Mouse (Mus musculus) monocyte, adult 2 months (primary cell): ENCODE results near the gene Lypd6b.

Experiments
- DNase-seq, 2 experiments: peaks; one replicate each; pipeline ENCODE4 v3.0.0; 2022; ENCODE audit warnings: low spot score in 2 of 2, low read depth in 1 of 2

The Lypd6b gene

DNA sequence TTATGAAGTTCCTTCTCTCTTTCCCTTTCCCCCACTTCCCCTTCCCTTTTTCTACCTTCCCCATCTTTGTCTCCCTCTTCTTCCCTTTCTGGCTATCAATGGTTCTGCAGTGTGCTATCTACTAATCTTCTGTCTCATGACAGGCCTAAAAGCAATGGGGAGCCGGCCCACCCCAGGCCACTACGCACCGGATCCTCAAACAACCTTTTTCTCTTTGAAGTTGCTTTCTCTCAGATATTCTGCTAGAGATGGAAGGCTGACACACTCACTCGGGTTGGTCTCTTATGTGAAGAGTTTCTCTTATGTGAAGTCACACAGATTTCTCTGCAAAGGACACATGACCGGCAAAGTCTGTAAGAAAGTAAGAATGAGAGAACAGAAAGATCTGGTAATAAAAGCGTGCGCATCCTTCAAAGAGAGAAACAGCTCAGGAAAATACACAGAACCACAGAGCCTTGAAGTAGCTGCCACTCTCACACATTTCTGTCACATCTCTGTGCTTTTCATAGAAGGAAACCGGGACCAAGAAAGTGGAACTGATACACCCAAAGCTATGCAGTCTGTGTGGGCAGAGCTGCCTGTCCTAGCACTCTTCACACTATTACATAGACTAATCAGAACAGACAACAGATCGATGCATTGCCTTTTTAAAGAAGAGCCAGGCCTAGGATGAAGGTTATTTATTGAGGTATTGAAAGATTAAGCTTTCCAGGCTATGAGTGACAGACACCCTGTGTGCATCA lies 80.8 kb downstream of the Lypd6b start:
- no peak for DNase-seq

- DNase-seq, result no peak
Measured at GRCm38 (mm10) chr2:49869044-49869443, 81.6 kb downstream of the Lypd6b start.

- DNase-seq, result no peak
Measured at GRCm38 (mm10) chr2:49869782-49870514, 82.5 kb downstream of the Lypd6b start.

DNA sequence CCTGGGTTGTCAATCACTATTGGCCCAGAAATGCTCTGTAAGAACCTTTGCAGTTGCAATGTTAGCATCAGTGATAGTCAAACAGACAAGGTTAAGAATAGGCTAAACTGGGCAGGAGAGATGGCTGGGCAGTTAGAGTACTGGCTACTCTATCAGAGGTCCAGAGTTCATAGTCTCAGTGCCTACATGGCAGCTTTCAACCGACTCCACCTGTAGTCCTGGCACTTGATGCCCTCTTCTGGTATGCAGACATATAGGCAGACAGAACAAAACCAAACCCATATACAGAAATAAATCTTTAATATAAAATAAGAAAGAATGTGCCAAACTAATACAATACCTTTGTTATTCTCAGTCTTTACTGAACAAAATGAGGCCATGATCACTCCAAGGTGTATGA lies 83.5 kb downstream of the Lypd6b start:
- DNase-seq, result no peak

- no peak for DNase-seq
Measured at GRCm38 (mm10) chr2:49880507-49880906, 93.0 kb downstream of the Lypd6b start.

DNA sequence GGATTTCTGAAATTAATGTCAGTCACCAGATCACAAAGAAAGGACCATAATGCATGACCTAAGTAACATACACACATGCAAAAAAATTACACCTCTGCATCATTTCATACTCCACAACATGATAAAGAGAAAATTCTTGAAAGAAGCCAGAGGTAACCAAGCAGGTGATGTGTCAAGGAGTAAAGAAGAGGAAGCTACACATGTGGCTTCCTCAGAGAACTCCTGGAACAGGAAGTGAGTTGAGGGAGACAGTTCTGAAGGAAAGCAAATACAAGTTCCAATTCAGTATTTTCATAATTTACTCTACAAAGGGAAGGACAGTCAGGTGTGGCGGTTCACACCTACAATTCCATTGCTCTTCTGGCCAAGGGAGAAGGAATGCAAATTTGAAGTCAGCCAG lies 93.5 kb downstream of the Lypd6b start:
- DNase-seq, result no peak

DNA sequence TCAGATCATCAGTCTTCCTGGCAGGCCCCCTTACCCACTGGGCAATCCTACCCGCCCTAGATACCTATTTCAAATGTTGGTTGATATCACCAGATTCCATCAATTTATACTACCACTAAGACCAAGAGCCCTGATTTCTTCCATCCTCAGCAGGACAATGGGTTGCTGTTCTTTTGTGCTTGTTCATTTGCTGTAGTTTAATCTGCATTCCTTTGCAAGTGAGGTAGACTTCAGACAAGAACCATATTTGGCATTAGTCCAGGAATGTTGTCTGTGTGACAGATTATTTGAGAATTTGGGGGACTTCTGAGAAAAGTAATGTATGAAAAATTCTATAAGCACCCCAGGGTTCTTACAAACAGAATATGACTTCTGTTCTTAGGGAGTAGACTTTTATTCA lies 95.0 kb downstream of the Lypd6b start:
- DNase-seq, result no peak

DNA sequence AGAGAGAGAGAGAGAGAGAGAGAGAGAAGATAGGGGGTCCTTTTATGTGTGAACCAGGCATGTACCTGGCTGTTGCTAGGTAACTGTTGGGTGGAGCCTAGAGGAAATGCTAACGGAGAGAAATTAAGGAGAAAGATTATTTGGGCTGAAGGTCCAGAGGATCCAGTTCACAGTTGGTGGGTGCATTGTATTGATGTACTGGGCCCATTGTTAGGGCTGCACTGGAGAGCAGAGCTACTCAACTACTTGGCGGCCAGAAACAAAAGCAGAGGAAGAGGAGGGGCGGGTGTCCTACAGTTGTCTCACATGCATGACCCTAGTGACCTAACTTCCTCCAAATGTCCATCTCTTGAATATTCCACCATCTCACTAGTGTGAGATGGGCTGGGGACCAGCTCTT lies 96.5 kb downstream of the Lypd6b start:
- DNase-seq, result no peak

DNA sequence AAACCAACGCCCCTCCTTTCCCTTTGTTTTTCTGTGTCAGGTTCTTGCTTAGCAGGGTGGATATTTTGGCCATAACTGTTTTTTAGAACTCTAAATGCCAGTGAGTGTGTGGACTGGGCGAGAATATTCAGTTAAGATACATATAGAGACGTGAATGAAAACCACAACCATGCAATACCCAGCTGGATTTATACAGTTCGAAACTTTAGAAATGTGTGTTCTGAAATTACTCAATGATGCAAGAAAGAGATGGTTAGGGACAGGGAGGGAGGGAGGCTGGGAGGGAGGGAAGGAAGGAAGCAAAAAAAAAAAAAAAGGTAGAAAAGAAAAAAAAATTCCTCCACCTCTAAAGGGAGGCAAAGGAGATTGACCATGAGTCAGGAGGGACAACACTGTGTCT lies 98.7 kb downstream of the Lypd6b start:
- no peak for DNase-seq

DNA sequence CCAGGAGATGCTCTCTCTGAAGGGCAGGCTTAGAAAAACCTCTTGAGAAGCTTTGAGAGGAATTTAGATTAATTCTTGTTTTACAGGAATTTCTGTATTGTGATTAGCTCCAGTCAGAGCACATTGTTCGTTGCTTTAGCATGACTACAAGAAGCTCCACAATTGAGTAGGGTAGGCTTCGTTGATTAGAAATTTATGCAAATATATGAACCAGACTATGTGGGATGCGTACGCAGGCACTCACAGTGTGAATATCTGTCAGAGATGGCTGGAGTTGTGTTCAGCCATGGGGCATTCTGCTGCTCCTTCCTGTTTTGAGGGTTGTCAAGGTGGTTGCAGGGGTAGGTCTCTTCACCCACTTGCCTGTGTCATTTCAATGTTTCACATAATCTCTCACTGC lies 100.9 kb downstream of the Lypd6b start:
- no peak for DNase-seq

DNA sequence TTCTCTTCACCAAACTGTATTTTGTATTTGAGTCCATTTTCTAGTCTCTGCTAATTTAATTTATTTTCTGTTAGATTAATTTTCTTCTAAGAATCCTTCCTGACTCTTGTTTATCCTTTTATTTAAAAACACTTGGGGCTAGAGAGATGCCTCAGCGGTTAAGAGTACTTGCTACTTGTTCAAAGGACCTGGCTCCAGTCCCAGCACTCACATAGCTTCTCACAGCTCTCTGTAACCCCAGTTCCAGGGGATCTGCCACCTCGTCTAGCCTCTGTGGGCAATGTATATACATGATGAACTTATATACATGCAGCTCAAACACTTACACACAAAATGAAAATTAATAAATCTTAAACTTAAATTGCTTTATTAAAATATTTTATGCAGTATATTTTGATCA lies 103.2 kb downstream of the Lypd6b start:
- no peak for DNase-seq

- no peak for DNase-seq
Measured at GRCm38 (mm10) chr2:49909838-49910407, 122.4 kb downstream of the Lypd6b start.

- DNase-seq, result no peak
Measured at GRCm38 (mm10) chr2:49911296-49912034, 124.0 kb downstream of the Lypd6b start.

DNA sequence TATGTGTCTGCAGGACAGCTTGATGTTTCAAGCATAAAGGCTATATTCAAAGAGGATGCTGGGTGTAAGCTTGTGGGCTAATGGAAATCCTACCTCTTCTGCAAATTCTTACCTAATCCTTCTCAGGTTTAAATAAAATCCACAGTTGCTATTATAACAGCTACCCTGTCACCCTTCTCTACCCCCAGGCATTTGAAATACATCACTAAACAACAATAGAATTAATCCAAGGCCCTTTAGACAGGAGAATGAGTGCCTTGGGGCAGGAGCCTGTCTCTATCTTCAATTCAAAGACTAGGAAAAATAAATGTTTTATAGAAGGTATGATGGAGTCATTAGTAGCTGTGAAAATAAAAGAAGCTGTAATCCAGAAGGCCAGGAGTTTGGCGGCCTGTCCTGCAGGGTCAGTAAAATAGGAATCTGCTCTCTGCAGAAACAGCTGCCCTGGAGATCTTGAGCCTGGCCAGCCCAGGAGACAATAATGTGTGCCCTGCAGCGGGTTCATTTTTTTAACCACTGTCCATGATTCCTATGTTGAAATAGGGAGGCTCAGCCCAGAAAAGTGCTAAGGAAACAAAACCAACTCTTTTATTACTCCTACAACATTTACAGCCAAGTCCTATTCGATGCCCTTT lies 124.9 kb downstream of the Lypd6b start:
- DNase-seq, result no peak

DNA sequence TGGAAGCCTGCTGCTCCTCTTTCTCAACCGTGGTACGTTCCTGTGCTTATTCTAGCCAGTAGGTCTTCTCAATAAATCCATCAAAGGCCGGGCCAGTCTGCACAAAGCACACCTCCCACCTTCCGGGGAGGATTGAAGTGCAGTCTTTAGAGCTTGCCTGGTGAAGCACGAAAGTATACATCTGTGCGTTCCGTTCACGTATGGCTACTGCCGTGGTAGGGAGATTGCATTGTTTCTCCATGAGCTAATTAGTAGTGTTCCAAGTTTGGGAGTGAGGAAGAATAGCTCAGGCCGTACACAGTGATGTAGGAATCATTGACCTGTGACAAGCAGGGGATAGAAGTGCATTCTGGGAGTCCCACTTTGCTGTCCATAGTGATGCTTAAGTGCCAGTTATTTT lies 130.0 kb downstream of the Lypd6b start:
- no peak for DNase-seq

- no peak for DNase-seq
Measured at GRCm38 (mm10) chr2:49918132-49918531, 130.6 kb downstream of the Lypd6b start.

- DNase-seq, result no peak
Measured at GRCm38 (mm10) chr2:49918692-49919091, 131.2 kb downstream of the Lypd6b start.

DNA sequence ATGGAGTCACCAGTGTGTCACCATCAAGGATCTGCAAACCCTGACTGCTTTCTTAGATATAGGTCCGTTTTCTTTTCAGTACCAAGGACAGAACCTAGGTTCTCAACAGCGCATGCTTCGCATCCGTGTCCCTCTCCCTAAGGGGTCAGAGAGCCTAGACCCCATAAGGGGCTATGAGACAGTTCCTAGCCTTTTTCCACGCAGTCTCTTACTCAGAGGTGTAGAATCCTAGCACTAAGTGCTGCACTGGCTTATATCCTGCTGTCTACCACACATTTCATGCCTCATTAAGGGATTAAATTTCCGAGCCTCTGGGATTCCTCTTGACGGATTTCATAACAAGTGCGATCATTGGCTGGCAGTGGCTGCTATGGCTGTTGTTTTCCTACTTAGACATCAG lies 134.5 kb downstream of the Lypd6b start:
- DNase-seq, result no peak

DNA sequence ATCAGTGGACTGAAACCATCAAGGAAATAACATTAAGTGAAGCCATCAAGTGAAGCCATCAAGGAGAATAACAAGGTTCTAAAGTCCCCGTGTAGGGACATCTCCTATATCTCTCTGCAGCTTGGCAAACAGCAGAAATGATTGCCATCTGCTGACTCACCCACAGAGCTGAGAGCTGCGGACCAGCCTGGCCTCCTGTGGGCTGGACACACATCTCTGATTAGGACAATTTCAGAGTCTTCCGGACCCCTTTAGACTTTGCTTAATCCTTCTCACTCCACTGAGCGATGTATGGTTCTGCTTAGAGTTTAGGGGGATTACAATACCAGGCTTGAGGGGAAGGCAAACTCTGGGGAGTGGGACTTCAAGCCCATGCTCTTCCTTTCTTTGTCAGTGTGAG lies 135.3 kb downstream of the Lypd6b start:
- DNase-seq, result no peak

DNA sequence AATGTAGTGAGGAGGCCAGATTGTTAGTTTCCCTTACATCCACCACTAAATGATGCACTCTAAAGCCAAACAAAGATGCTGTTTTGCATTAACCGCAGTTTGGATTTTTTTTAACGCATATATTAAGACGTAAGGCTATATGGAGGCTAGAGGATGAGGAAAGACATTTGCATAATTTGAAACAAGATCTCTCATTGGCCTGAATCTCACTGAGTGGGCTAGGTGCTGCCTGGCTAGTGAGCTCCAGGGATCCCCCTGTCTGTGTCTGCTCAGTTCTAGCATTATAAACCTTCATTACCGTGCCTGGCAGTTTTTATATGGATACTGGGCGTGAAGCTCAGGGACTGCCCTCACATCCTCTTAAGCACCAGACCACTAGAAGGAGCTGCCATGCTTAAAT lies 138.7 kb downstream of the Lypd6b start:
- DNase-seq, result no peak

DNA sequence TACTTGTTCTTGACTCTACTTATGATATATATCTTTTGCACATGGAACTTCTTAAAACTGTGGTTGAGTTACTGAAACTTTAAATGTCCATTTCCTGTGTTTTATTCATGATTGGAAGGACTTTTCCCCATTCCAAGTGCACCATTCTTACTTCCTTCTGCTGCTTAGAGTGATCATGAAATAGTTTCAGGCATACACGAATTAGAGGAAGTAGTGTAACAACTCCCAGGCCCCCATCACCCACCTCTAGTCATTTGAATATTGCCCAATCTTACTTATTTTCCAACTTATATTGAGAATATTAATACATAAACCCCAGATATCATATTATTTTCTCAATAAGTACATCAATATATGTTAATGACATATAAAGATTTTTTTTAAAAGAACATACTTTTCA lies 139.9 kb downstream of the Lypd6b start:
- no peak for DNase-seq
